Mouse (Mus musculus): ENCODE data around the gene Gm5724.

GRCm38 (mm10) chr6:141691246-141691645 is 82.4 kb downstream of the Gm5724 start:
- TF ChIP-seq POLR2A (IDR thresholded peaks at IDR 0.05; ENCODE audit: low read depth, low read length) (no peak), CTCF (conservative IDR thresholded peaks at IDR 0.05; ENCODE audit: insufficient read depth, insufficient read length, low read depth, low read length) (no peak)

Data from kidney, adult 2 months (tissue).